9 mouse cellular contexts compared by ENCODE assay signal in genomic region chr6:48772030-48772429, GRCm38 (mm10). TPM values are rescaled to one million over a fixed set of nuclear protein-coding genes. Genes with fewer than 3 reads are reported as not detected.
DNase-seq lines count a peak whose midpoint lies in the region; ATAC-seq and TF ChIP-seq lines count a peak whose summit lies in the region.
"Had no signal": no experiment of that assay in that cellular context is flagged by ENCODE, and none has a peak within 500 bp of the region (broad histone marks: within the 10 kb centered on the region; RNA-seq: fewer than 3 reads in every experiment).

No protein-coding gene starts in this region.

- no peaks in the 10 kb centered on the region for H3K79me2 ChIP-seq in MEL (ENCODE audit: control insufficient read depth, insufficient read depth, low read length, poor library complexity)

- TF ChIP-seq CTCF in MEL (IDR thresholded peaks at IDR 0.05 in 2 of 3, conservative IDR thresholded peaks at IDR 0.05 in 1 of 3; ENCODE audit: control insufficient read depth in 1 of 3, insufficient read depth in 1 of 3, low read depth in 2 of 3, low read length in 3 of 3, poor library complexity in 1 of 3, severe bottlenecking in 1 of 3), result peak; percentile 65 to 81 (median 76)
- TF ChIP-seq CTCF in hindbrain, postnatal 0 days (IDR thresholded peaks at IDR 0.05; ENCODE audit: low read depth), result peak; percentile 90

- no peaks in the 10 kb centered on the region for H3K36me3 ChIP-seq in MEL (ENCODE audit: control insufficient read depth in 1 of 2, insufficient read depth in 2 of 2, low read length in 2 of 2)
- H3K36me3 ChIP-seq in hindbrain, postnatal 0 days (ENCODE audit: insufficient read depth, low read length), result no peaks in the 10 kb centered on the region
- H3K36me3 ChIP-seq: liver, embryonic 15.5 days had no signal

- no peak for TF ChIP-seq POLR2A in MEL (IDR thresholded peaks at IDR 0.05; ENCODE audit: control insufficient read depth in 1 of 2, insufficient read depth in 1 of 2, low read depth in 1 of 2, low read length in 2 of 2, poor library complexity in 1 of 2)

- peak; percentile 53 for DNase-seq in MEL (ENCODE audit: low read depth, low spot score)
- DNase-seq in cerebellum, adult 11 months, result peak; percentile 49
- peak; percentile 78 for DNase-seq in forelimb bud, embryonic 11.5 days (ENCODE audit: low read depth, low spot score)
- peak; percentile 86 for DNase-seq in hindbrain, postnatal 0 days (ENCODE audit: low spot score)
- DNase-seq in left cerebral cortex, adult 11 months (ENCODE audit: low spot score), result peak; percentile 43
- DNase-seq in right cerebral cortex, postnatal 25 days, result peak; percentile 68
- peak; percentile 83 for DNase-seq in urinary bladder, postnatal 25 days (ENCODE audit: low spot score)

- H3K4me2 ChIP-seq in hindbrain, postnatal 0 days (ENCODE audit: low read depth, low read length), result no peak overlapping the region
- H3K4me2 ChIP-seq: liver, embryonic 15.5 days had no signal

- H3K9ac ChIP-seq in MEL (ENCODE audit: control insufficient read depth, low read depth, low read length, poor library complexity, severe bottlenecking), result no peak overlapping the region
- H3K9ac ChIP-seq in hindbrain, postnatal 0 days (replicated peaks; ENCODE audit: low read length), result no peak overlapping the region
- H3K9ac ChIP-seq: liver, embryonic 15.5 days had no signal

- peak; percentile 74 for ATAC-seq in hindbrain, postnatal 0 days
- peak; percentile 89 for ATAC-seq in megakaryocyte-erythroid progenitor cell, adult 5-6 weeks (replicated peaks; ENCODE audit: low FRiP score, low TSS enrichment, poor library complexity, severe bottlenecking)

- peak; percentile 67 for TF ChIP-seq RAD21 in MEL (IDR thresholded peaks at IDR 0.05; ENCODE audit: low read depth, low read length)

- no peak overlapping the region for H3K4me3 ChIP-seq in MEL (ENCODE audit: control insufficient read depth in 1 of 2, insufficient read depth in 1 of 2, low read depth in 2 of 2, low read length in 2 of 2)
- H3K4me3 ChIP-seq in hindbrain, postnatal 0 days (ENCODE audit: low read length), result no peak overlapping the region
- H3K4me3 ChIP-seq: liver, embryonic 15.5 days had no signal

- no peaks in the 10 kb centered on the region for H3K4me1 ChIP-seq in MEL (ENCODE audit: control insufficient read depth in 1 of 2, insufficient read depth in 2 of 2, low read length in 2 of 2)
- H3K4me1 ChIP-seq in hindbrain, postnatal 0 days (ENCODE audit: insufficient read depth, low read length), result no peaks in the 10 kb centered on the region
- H3K4me1 ChIP-seq: liver, embryonic 15.5 days had no signal

- no peak for TF ChIP-seq EP300 in MEL (IDR thresholded peaks at IDR 0.05; ENCODE audit: low read depth in 1 of 2, low read length in 2 of 2)

- WGBS in hindbrain, postnatal 0 days, result 12% methylated on average over 8 of the region's 8 CpGs

- no peaks in the 10 kb centered on the region for H3K9me3 ChIP-seq in MEL (replicated peaks; ENCODE audit: insufficient read depth, low read length)
- no peaks in the 10 kb centered on the region for H3K9me3 ChIP-seq in hindbrain, postnatal 0 days (ENCODE audit: low read length)
- H3K9me3 ChIP-seq: liver, embryonic 15.5 days had no signal

- no peaks in the 10 kb centered on the region for H3K27me3 ChIP-seq in MEL (ENCODE audit: control insufficient read depth in 1 of 2, insufficient read depth in 2 of 2, low read length in 2 of 2)
- H3K27me3 ChIP-seq in hindbrain, postnatal 0 days (ENCODE audit: insufficient read depth, low read length), result no peaks in the 10 kb centered on the region
- H3K27me3 ChIP-seq: liver, embryonic 15.5 days had no signal

- H3K27ac ChIP-seq in MEL (ENCODE audit: control insufficient read depth, low read depth, low read length), result no peak overlapping the region
- H3K27ac ChIP-seq in hindbrain, postnatal 0 days, result no peak overlapping the region
- H3K27ac ChIP-seq: liver, embryonic 15.5 days had no signal

TF ChIP-seq in MEL, 35 proteins besides CTCF, POLR2A, EP300 and RAD21:
- TF ChIP-seq MYC (IDR thresholded peaks at IDR 0.05; ENCODE audit: low read depth, low read length), result no peak
- peak; percentile 35; the same call in 1 of the 2 replicates for TF ChIP-seq ZNF384 (IDR thresholded peaks at IDR 0.05; ENCODE audit: low read depth, low read length)
- TF ChIP-seq NELFE (IDR thresholded peaks at IDR 0.05; ENCODE audit: low read depth, low read length), result no peak
- TF ChIP-seq MXI1 (IDR thresholded peaks at IDR 0.05; ENCODE audit: low read depth, low read length), result no peak
- TF ChIP-seq HCFC1 (IDR thresholded peaks at IDR 0.05; ENCODE audit: low read depth, low read length), result no peak
- no peak for TF ChIP-seq USF2 (IDR thresholded peaks at IDR 0.05; ENCODE audit: borderline replicate concordance in 1 of 2, insufficient read depth in 1 of 2, low read depth in 1 of 2, low read length in 2 of 2)
- TF ChIP-seq ELF1 (IDR thresholded peaks at IDR 0.05; ENCODE audit: low read depth, low read length), result no peak
- no peak for TF ChIP-seq KAT2A (conservative IDR thresholded peaks at IDR 0.05; ENCODE audit: low read depth, low read length)
- peak; percentile 76 for TF ChIP-seq SMC3 (IDR thresholded peaks at IDR 0.05; ENCODE audit: low read depth, low read length)
- TF ChIP-seq ZKSCAN1 (IDR thresholded peaks at IDR 0.05; ENCODE audit: low read depth, low read length), result no peak
- no peak for TF ChIP-seq GABPA (IDR thresholded peaks at IDR 0.05; ENCODE audit: low read depth, low read length)
- TF ChIP-seq USF1 (IDR thresholded peaks at IDR 0.05; ENCODE audit: low read depth, low read length), result no peak
- no peak for TF ChIP-seq RCOR1 (IDR thresholded peaks at IDR 0.05; ENCODE audit: low read depth, low read length)
- TF ChIP-seq ZC3H11A (IDR thresholded peaks at IDR 0.05; ENCODE audit: low read depth, low read length), result peak; percentile 51

RNA-seq across cellular contexts. Expression of gene Gimap3, which starts 1.4 kb away (rescaled TPM):
- not detected in 2 replicates for total RNA-seq in MEL (2012; rRNA removed)
- polyA plus RNA-seq in MEL (2012; ENCODE audit: insufficient read depth in 1 of 2, insufficient read length in 2 of 2, low read depth in 1 of 2, low replicate concordance in 2 of 2, missing spikeins in 1 of 2), result not detected
- not detected in 2 replicates for total RNA-seq in hindbrain, postnatal 0 days (2014; rRNA removed)
- polyA plus RNA-seq in hindbrain, postnatal 0 days (2015; fragmentation: Nextera tagmentation; extraction: Ambion mirVana), result not detected in 2 replicates
- 6.4 and 19.7 TPM in 2 replicates for total RNA-seq in megakaryocyte-erythroid progenitor cell, adult 5-6 weeks (2014; fragmentation: Nextera tagmentation)
- 0.88 and 6.2 TPM in 2 replicates for total RNA-seq in megakaryocyte-erythroid progenitor cell, adult 5-6 weeks (2017)

RNA-seq across cellular contexts. Expression of gene Gimap5, which starts 26.0 kb away (rescaled TPM):
- not detected in 2 replicates for total RNA-seq in MEL (2012; rRNA removed)
- not detected for polyA plus RNA-seq in MEL (2012; ENCODE audit: insufficient read depth in 1 of 2, insufficient read length in 2 of 2, low read depth in 1 of 2, low replicate concordance in 2 of 2, missing spikeins in 1 of 2)
- total RNA-seq in hindbrain, postnatal 0 days (2014; rRNA removed), result 0.68 and 5.1 TPM in 2 replicates
- 1.9 and 2.4 TPM in 2 replicates for polyA plus RNA-seq in hindbrain, postnatal 0 days (2015; fragmentation: Nextera tagmentation; extraction: Ambion mirVana)
- total RNA-seq in megakaryocyte-erythroid progenitor cell, adult 5-6 weeks (2014; fragmentation: Nextera tagmentation), result 6.1 and 11.7 TPM in 2 replicates
- 1.5 and 5.8 TPM in 2 replicates for total RNA-seq in megakaryocyte-erythroid progenitor cell, adult 5-6 weeks (2017)

RNA-seq across cellular contexts. Expression of gene Gimap1, which starts 33.2 kb away (rescaled TPM):
- not detected in 2 replicates for total RNA-seq in MEL (2012; rRNA removed)
- polyA plus RNA-seq in MEL (2012; ENCODE audit: insufficient read depth in 1 of 2, insufficient read length in 2 of 2, low read depth in 1 of 2, low replicate concordance in 2 of 2, missing spikeins in 1 of 2), result not detected
- 4.1 and 4.5 TPM in 2 replicates for total RNA-seq in hindbrain, postnatal 0 days (2014; rRNA removed)
- polyA plus RNA-seq in hindbrain, postnatal 0 days (2015; fragmentation: Nextera tagmentation; extraction: Ambion mirVana), result 2.8 and 3.7 TPM in 2 replicates
- total RNA-seq in megakaryocyte-erythroid progenitor cell, adult 5-6 weeks (2014; fragmentation: Nextera tagmentation), result 4.8 and 20.1 TPM in 2 replicates
- 10.8 and 12.9 TPM in 2 replicates for total RNA-seq in megakaryocyte-erythroid progenitor cell, adult 5-6 weeks (2017)

RNA-seq across cellular contexts. Expression of gene Gimap7, which starts 53.6 kb away (rescaled TPM):
- not detected in 2 replicates for total RNA-seq in MEL (2012; rRNA removed)
- polyA plus RNA-seq in MEL (2012; ENCODE audit: insufficient read depth in 1 of 2, insufficient read length in 2 of 2, low read depth in 1 of 2, low replicate concordance in 2 of 2, missing spikeins in 1 of 2), result not detected
- not detected in 2 replicates for total RNA-seq in hindbrain, postnatal 0 days (2014; rRNA removed)
- polyA plus RNA-seq in hindbrain, postnatal 0 days (2015; fragmentation: Nextera tagmentation; extraction: Ambion mirVana), result not detected in 2 replicates
- 1.4 and 4.8 TPM in 2 replicates for total RNA-seq in megakaryocyte-erythroid progenitor cell, adult 5-6 weeks (2014; fragmentation: Nextera tagmentation)
- 2.1 and 4.6 TPM in 2 replicates for total RNA-seq in megakaryocyte-erythroid progenitor cell, adult 5-6 weeks (2017)

RNA-seq across cellular contexts. Expression of gene Gm28053, which starts 53.6 kb away (rescaled TPM):
- not detected in 2 replicates for total RNA-seq in MEL (2012; rRNA removed)
- not detected for polyA plus RNA-seq in MEL (2012; ENCODE audit: insufficient read depth in 1 of 2, insufficient read length in 2 of 2, low read depth in 1 of 2, low replicate concordance in 2 of 2, missing spikeins in 1 of 2)
- not detected in 2 replicates for total RNA-seq in hindbrain, postnatal 0 days (2014; rRNA removed)
- not detected in 2 replicates for polyA plus RNA-seq in hindbrain, postnatal 0 days (2015; fragmentation: Nextera tagmentation; extraction: Ambion mirVana)
- 2.9 TPM in 1 of 2 replicates, not detected in the other for total RNA-seq in megakaryocyte-erythroid progenitor cell, adult 5-6 weeks (2014; fragmentation: Nextera tagmentation)
- total RNA-seq in megakaryocyte-erythroid progenitor cell, adult 5-6 weeks (2017), result 96.6 TPM in 1 of 2 replicates, not detected in the other
- polyA plus RNA-seq: liver, embryonic 15.5 days had no signal
